Mouse (Mus musculus): ENCODE results near the gene U2af2.

DNA sequence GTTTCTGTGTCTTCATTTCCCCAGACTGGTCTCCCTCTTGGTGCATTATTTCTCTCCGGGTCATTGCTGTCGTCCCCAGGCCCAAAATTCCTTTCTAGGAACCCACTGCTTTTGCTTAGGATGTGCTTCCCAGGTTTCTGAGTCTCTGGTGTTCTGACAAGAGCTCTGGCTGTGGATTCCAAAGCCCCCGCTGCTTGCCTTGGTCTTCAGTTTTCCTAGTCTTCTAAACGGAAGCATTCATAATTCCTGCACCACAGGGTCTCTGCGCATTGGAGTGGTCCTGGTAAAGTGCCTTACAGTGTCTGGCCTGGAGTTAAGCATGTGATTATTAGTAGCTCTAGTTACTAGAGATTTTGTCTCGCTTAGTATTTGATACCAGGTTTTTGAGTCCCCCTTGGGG is 18.9 kb downstream of the U2af2 start:
- TF ChIP-seq CTCF (IDR thresholded peaks at IDR 0.05; ENCODE audit: low read depth) (no peak), EP300 (optimal IDR thresholded peaks at IDR 0.05) (no peak)
